Mouse (Mus musculus) Muller cell, postnatal 12 days (primary cell): ENCODE results near the gene Ccdc91.

Experiments used
- DNase-seq: peaks from one replicate; pipeline ENCODE4 v3.0.0-alpha.2; 2015; ENCODE audit errors: inconsistent ontology term

The Ccdc91 gene

DNA sequence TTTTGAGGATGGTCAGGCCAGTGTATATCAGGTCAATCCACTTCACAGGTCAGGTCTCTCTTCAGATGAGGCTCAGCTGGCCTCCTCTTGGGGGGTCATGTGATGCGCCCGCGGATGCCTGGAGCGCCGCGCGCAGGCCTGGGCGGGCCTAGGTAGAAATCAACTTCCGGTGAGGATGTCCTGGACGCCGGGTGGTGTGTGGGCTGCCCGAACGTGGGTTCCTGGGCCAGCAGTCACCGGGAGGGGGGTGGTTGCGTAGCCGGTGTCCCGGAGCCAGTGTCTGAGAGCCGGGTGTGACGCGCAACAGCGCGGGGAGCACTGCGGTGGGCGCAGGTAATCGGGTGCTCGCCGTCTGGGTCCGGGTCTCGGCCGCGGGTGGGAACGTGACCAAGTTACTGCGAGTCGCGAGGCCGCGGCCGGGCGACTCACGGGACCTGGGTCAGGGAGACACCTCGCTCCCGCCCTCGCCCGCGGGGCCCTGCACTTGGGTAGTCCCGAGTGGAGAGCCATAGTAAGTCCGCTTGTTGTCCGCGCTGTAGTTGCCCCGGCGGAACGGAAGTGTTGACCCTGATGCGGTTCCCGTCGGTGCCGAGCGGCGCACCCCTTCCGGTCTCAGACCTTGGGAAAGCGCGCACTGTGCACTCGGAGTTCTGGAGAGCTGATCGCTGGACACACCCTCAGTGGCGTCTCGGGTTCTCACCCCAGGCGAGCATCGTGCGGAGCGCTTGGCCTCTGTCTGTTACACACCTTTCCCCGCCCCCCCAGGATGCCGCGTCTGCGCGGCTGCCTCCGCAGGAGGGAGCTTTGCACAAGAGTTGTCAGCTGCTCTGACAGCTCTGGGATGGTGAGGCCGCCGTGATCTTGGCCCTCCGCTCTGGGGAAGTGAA is at the start of gene Ccdc91:
TSS of gene Ccdc91 (plus strand) at position 102 of the 887 bp plus-strand sequence.
- DNase-seq = peak; percentile 96

DNA sequence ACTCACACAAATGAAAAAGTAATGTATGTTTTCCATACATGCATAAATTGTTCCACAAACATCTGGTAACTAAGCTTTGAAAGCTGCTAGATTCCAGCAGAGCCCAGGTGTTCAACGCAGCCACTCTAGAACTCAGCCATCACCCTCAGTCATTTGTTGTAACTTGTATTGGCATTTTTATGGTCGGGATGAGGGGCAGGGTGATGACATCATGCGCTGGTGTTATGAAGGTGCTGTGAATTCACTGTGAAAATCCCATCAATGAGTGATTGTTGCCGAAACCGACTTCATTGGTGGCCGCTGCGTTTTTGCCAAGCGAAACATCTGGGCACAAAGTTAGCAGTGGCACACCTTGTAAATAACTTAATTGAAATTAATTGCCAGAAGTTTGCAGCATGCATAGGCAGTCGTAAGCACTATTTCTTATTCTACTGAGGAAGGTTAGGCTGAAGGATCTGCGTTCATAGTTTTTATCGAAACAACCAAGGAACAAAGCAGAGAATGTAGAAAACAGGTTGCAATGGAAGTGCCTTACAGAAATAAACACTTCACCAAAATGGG is 48.6 kb upstream of the Ccdc91 start:
- DNase-seq = no peak

DNA sequence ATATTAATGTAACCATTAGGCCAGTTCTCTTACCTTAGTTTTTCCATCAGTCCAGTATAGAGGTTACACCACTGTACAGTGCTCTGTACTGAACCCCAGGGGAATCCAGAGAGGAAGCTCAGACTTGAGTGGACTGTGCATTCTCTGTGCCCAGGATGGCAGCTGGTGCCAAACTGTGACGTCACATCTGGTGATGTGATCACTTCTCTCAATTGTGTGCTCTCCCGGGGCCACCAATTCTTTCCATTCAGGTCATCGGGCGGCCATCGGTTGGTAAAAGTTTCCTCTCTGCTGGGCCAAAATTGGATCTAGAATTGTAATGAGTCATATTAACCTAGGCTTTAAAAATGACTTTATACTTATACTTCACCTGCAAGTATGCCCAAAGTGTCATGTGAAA is 19.9 kb upstream of the Ccdc91 start:
- peak; percentile 13 for DNase-seq

DNA sequence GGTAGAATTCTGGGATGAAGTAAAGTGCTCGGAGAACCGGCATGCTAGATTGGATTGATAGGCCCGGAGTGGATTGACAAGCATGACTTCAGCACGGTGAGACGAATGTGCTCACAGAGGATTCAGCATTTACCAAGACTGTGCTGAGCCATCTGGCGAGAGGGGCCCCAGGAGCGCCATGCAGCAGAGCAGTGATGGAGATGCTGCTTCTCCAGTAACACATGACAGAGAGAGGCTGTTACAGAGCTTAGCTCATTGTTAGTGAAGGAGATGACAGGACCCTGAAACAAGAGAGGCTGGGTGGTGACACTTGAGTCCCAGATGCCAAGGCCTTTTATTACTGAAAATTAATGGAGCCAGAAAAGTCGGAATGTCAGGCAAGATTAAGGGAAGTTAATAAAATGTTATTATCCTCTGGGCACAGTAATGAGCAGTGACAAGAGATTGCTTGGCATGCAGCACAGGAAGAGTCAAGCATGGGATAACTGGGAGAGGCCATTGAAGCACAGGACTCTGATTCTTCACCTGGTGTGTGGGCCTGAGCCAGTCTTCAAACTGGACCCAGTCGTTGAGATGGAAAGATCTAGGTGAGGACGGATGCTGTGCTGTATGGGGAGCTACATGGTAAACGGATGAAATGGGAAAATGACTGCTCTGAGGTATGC is 16.9 kb upstream of the Ccdc91 start:
- DNase-seq = no peak

DNA sequence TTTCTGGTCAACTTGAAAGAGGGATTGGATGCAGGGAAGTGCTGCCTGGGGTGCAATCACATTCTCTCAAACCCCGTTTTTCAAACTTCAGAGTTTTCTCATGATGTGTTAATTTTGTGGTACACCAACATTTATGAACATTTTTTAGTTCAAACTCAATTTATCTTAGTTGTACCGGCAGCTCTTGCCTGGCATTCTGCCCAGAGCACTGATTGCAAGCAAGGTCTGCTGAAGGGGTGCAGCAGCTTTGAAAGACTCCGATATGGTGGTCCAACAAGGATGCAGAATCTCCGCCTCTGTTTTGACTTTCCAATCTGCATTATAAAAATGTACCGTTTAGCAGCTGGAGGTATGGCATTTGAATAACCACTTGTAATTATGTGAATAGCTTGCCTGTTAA is 5.6 kb upstream of the Ccdc91 start:
- no peak for DNase-seq

DNA sequence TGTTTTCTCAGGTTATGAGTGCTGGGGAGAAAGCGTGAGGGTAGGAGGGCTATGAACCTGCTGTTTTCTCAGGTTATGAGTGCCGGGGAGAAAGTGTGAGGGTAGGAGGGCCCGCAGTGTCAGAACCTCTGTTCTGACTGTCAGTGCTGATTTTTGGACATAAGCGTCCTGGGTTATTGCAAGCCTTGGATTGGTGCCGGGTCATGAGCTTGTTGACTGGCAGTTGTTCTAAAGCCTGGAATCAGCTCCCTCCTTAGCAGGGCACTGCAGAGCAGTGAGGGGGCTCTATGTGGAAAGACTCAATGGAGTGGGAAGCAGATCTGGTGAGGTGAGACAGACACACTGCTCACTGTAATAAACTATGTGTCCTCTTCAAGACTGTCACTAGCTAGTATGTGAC is 5.5 kb downstream of the Ccdc91 start:
- no peak for DNase-seq

DNA sequence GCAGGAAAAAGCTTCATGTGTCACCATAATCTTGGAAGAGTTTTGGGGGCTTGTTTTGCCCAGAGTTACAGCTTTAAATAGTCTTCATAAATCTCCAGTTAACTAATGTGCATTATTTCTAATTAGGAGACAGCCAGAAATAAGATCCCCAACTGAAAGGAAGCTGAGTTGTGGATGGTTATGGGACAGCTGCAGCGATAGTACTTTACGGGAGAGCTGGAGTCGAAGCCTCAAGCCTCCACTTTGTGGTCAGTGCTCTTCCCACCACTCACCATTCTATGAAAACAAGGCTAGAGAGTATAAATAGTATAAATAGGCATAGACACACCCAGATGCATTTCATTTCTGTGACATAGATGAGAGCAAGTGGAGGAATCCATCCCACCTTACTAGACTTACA is 14.5 kb downstream of the Ccdc91 start:
- no peak for DNase-seq

DNA sequence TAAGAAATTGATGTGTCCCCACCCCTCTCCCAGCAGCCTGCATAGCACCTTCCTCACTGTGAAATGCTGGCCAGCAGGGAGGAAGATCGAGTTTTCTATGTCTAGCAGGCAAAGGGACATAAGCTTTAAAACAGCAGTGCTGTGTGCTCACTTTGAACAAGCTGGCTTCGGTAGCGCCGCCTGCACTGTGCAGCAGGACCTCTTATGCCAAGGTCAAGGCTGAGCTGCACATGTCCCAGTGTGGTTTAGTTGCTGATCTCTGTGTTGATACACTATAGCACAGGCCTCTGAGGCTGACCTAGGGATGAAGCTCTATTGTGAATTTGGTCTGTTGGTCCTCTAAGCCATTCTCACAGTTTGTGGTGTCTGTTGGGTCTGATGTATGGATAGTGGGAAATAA is 16.9 kb downstream of the Ccdc91 start:
- DNase-seq = no peak

DNA sequence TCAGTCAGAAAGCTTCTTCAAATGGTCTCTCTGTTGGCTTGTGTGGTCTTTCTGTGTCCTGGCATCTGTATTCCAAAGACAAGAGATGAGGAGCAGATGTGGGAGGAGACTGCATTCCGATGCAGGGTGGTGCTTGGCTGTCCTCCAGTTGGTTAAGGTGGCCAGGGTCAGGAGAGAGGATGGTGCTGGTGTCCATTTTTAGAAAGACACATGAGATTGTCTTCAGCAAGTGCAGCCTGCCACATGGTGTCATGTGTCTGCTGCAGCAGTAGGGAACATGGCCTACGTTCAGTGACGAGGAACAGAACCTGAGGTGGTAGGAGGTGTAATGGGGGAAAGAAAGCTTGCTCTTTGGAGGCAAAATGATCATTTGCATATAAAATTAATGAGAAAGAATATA is 25.8 kb downstream of the Ccdc91 start:
- no peak for DNase-seq

DNA sequence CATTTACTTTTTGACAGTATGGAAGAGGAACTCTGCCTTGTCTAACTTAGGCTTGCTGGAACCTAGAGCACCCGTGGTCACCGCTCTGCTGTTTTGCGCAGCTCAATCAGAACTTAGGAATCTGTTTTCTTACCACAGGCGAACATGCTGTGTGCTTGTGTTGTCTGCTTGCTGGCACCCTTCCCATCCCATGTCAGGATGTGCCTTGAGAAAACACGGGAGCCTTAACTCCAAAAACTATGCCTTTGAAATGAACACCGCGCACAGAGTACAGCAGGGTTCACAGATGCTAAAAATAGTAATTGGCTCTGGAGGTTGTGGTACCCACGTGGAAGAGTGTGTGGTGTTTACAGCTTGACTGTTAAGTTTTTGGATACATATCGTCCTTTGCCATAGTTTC is 30.4 kb downstream of the Ccdc91 start:
- no peak for DNase-seq

DNA sequence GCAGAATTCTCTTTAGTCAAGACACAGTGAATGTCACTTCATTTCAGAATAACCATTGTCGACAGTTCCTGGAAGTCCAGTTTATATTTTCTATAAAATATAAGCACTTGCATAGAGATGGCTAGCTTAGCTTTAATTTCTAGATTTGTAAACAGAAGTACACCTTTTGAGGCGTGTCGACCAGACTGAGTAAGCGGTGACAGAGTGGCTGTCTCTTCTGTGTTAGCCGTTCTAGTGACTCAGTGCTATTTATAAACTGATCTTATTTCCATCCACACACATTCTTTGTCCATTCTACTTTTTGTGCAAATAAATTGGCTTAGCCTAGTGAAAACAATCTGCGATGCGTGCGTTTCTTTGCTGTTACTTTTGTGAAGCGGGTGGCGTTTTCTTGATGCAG is 30.9 kb downstream of the Ccdc91 start:
- no peak for DNase-seq

DNA sequence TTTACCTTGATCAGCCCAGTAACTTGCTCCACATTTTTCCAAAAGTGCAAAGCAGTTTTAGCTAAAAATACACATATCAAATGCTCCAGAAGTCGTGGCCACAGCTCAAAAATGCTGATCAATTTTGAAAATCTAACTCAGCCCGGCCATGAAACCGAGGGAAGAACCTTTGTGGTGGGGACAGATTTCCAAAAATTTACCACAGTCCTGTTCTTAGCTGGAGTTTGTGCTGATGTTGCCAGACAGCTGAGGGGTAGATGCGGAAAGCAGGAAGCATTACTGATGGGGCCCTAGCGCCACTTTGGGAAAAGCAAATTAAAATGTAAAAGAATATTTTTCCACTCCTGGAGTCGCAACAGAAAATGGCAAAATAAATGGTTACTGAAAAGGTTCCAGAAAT is 31.6 kb downstream of the Ccdc91 start:
- DNase-seq = no peak

DNA sequence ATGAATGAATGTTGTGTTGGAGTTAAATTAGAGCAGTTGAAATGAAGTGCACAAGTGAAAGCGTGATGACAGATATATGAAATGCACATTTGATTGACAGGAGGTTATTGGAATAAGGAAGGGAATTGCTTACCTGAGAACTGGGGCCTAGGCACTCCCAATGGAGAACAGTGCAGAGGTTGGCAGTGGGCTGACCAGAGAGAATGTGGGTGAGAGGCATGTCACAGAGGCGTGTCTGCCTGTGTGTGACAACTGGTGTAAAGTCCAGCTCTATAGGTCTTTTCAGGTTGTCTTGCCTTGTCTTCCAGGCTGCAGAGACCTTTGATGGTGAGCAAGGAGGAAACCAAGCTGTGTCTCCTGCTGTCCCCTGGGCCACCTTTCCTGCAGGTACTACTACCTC is 34.9 kb downstream of the Ccdc91 start:
- DNase-seq = no peak

DNA sequence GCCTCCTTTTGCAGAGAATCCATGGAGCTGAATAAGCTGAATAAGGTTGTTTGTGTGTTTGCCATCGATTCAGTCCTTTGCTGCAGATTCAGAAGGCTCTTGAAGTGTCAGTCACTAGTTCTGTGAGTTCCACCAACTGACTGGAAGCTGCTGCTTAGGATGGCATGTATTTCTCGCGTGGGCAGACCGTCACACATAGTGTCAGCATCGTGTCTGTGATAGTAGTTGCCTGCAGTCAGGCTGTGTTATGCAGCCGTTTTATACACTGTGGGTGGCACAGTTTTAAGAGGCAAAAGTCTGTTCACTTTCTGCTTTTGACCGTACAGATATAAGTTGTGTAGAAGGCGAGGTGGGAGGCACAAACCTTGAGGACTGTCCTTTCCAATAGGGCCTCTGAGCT is 42.3 kb downstream of the Ccdc91 start:
- DNase-seq = no peak

DNA sequence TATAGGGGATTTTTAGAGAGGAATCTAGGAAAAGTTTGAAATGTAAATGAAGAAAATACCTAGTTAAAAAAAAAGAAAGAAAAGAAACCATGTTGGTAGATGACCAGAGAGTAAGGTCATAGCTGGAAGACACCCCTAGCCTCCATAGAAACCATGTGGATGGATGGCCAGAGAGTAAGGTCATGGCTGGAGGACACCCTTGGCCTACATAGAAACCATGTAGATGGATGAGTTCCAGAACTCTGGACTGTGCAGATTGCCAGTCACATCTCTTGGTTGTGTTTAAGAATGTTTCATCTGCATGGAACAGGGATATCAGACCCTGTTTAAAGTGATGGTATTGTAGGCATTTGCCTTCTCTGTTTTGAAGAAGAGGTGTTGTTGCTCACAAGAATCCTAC is 49.6 kb downstream of the Ccdc91 start:
- DNase-seq = no peak

DNA sequence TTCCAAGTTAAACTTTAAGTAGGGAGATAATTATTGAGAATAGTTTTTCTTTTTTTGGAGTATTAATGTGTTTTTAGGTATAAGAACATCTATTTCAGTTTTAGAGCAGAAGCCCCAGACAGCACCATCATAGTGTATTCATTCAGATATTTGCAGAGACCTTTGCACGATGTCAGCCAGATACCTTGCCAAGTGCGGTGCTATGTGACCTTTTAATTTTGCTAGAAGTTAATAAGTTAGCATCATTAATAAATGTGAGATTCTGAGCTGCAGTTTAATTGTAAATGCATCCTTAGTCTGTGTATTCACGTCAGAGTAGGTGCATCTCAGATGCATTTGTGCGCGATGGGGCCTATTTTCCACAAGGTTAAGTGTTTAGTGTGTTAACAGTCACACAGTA is 59.3 kb downstream of the Ccdc91 start:
- no peak for DNase-seq

DNA sequence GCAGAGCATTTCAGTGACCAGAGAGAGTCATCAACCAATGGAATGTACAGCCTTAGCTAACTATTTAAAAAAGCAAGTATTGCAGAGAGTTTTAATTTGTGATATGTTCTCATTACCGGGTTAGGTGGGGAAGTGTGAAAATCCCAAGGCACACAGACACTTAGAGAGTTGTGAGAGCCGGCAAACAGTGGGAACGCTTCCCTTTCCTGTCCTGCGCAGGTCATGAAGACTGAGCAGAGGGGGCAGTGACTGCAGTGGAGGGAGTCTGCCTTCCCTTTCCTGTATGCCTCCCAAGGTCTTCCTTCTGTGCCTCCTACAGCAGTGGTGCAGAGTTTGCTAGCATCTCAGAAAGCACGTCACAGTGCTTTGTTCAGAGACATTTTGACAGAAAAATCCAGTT is 62.6 kb downstream of the Ccdc91 start:
- no peak for DNase-seq

DNA sequence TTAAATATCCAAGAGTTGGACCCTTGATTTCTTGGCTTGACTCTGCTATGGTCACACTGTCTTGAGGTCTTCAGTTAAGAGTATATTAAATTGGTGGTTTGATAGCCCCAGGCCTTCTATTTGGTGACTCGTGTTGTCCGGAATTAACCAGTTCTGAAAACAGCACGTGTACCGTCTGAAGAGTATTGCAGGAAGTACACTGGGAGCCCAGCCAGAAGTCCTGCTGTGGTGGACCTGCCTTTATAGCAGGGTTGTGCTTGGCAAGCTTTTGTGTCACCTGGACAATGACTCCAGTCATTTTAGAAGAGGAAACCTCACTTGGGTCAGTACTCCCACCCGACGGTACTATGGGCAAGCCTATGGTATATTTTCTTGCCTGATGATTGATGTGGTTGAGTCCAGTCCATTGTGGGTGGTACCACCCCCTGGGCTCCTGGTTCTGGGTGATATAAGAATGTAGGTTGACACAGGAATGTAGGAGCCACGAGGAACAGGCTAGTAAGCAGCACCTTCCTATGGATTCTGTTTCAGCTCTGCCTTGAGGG is 63.5 kb downstream of the Ccdc91 start:
- no peak for DNase-seq

DNA sequence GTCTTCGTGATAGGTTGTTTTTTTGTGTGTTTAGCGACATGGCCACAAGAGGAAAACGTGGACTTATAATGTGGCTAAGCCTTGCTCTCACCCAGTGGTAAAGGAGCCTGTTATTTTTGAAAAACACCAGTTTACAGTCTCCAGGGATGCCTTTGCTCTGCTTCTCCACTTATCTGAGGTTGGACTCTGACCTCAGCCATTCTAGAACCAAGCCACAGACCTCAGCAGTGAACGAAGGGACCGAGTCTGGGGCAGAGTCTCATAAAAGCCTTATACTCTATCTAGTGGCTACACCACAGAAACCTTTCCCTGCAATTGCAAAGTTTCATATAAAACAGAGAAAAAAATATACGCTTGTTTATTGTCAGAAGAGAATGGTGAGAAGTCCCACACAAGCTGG is 65.3 kb downstream of the Ccdc91 start:
- DNase-seq = no peak

DNA sequence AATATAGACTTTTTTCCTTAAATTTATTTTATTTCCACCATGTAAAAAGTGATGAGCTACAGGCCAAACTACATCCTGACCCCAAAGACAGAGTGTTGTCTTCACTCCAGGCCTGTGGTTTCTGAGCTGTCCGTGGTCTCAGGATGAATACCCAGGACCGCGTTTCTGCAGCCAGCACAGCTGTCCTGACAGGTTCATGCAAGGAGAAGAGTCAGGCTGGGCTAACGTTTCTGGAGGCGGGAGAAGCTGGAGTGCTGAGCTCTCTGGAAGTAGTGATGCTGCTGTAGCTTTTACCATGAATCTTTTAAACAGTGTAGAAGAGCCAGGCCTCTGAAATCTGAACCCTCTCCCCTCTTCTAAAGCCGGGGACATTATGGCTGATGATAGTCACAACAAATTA is 80.0 kb downstream of the Ccdc91 start:
- DNase-seq = no peak

DNA sequence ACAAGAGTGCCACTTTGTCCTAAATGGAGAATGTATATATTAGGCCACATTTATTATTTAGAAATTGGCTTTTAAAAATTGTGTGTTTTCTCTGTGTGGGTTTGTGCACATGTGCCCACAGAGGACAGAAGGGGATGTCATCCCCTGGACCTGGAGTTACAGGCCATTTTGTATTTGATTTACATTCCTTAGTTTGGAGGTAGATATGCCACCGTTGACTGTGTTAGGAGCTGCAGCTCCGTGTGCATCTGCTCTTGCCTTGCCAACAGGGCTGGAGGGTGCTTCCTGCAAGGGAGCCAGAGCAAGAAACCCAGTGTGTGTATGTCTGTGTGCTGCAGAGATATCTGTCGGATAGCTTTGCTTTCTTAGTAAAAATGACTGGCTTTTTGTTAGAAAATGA is 83.7 kb downstream of the Ccdc91 start:
- no peak for DNase-seq

DNA sequence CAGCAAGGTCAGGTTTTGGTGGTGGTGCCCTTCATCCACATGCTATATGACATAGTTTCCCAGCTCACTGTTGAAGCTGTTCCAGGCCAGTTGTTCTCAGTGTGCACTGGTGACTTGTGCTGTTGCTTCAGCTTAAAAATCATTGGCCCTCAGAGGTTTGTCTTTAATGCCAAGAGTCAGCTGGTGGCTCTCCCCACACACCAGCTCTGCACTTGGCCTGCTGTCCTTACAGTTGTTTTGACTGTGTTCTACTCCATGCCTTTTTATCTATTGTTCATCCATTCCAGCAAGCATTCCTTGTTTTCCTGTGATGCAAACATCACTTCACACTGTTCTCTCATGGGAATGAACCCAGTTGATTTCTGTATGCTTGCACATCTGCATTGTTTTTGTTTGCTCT is 84.8 kb downstream of the Ccdc91 start:
- no peak for DNase-seq

DNA sequence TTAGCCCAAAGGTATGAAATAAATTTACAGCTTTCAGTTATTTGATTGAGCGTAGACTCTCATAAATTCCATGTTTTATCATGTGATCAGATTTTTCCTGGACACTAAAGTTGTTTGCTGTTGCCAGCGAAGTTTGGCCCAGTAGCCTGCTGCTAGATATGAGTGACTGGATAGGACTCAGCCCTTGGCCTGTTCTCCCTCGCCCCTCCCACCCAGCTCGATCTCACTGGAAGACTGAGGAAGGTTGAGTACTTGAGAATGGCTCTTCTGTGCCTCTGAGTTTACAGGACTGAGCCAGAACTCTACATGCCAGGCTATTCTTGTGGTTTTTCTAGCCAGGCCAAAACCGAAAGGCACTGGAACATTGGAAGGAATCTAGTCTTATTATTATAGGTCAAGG is 93.6 kb downstream of the Ccdc91 start:
- no peak for DNase-seq
